Mouse (Mus musculus) stomach, postnatal 0 days (tissue): ENCODE results near the gene Gsn. TPM values are rescaled to one million over a fixed set of nuclear protein-coding genes. Genes with fewer than 3 reads are reported as not detected.

ENCODE experiments used
- ATAC-seq: fragments of 200-750 bp; cut with Nextera tagmentation; 2 replicates; pipeline ENCODE4 v1.8.0; 2017; ENCODE audit not compliant: low FRiP score, low TSS enrichment
- DNase-seq: peaks from one replicate; pipeline ENCODE4 v3.0.0-alpha.2; 2016; ENCODE audit warnings: low spot score
- H3K27ac ChIP-seq: fragments of 300-500 bp; sonication (generic); replicated peaks from 2 replicates; pipeline ENCODE4 v1.5.1; 2014; ENCODE audit warnings: mild to moderate bottlenecking, control low read depth
- H3K27me3 ChIP-seq: fragments of 300-500 bp; sonication (generic); 2 replicates; pipeline ENCODE4 v1.6.1; 2014; ENCODE audit warnings: low read length; ENCODE audit not compliant: control insufficient read depth, insufficient read depth
- H3K36me3 ChIP-seq: fragments of 300-500 bp; sonication (generic); 2 replicates; pipeline ENCODE4 v1.6.1; 2014; ENCODE audit warnings: low read length, mixed read lengths; ENCODE audit not compliant: control insufficient read depth, insufficient read depth
- H3K4me1 ChIP-seq: fragments of 300-500 bp; sonication (generic); replicated peaks from 2 replicates; pipeline ENCODE4 v1.6.1; 2014; ENCODE audit warnings: antibody characterized with exemption; ENCODE audit not compliant: control insufficient read depth, insufficient read depth
- H3K4me2 ChIP-seq: fragments of 300-500 bp; sonication (generic); replicated peaks from 2 replicates; pipeline ENCODE4 v1.6.1; 2014; ENCODE audit warnings: low read depth, mild to moderate bottlenecking, control low read depth, moderate library complexity
- H3K4me3 ChIP-seq: fragments of 300-500 bp; sonication (generic); 2 replicates; pipeline ENCODE4 v1.5.1; 2014; ENCODE audit warnings: low read depth, low read length, control low read depth
- H3K9ac ChIP-seq: fragments of 300-500 bp; sonication (generic); 2 replicates; pipeline ENCODE4 v1.6.1; 2014; ENCODE audit warnings: mild to moderate bottlenecking, low read length, control low read depth, mixed read lengths
- H3K9me3 ChIP-seq: fragments of 300-500 bp; sonication (generic); 2 replicates; pipeline ENCODE4 v1.6.1; 2016; ENCODE audit warnings: low read length; ENCODE audit not compliant: control insufficient read depth
- CTCF ChIP-seq: IDR thresholded peaks from 2 replicates; pipeline ENCODE4 v1.5.1; 2016; ENCODE audit warnings: antibody characterized with exemption, low read depth, mild to moderate bottlenecking, moderate library complexity
- EP300 ChIP-seq: optimal IDR thresholded peaks from 2 replicates; pipeline ENCODE3; 2016; ENCODE audit warnings: antibody characterized with exemption
- WGBS: fragments of 180-500 bp; shearing (Covaris S2); extraction: QIAGEN DNeasy Blood & Tissue Kit; methylation state at CpG from one replicate; pipeline ENCODE4 v1.1.7; 2014; 5-methylcytosine and 5-hydroxymethylcytosine counted together
- polyA plus RNA-seq: library from polyadenylated mRNA; unstranded; fragments of >200 nt; fragmentation: Nextera tagmentation; extraction: Ambion mirVana; gene quantifications from 2 replicates; pipeline ENCODE4 v1.2.1, GENCODE M21; 2015

The Gsn gene
- 398 and 433 TPM in 2 replicates for polyA plus RNA-seq

GRCm38 (mm10) chr2:35255885-35256833 lies at the start of gene Gsn:
Gene Gsn (plus strand): TSS chr2:35256380.
- peak within 1 kb of the TSS; percentile 69 for H3K4me3 ChIP-seq
- no peaks in the 10 kb centered on the region for H3K36me3 ChIP-seq
- no peaks in the 10 kb centered on the region for H3K27me3 ChIP-seq
- TF ChIP-seq CTCF (0 out of 2 replicates have a peak, but pooled peaks have one; percentile 6), EP300 (no peak)
- ATAC-seq (peak; percentile 97), DNase-seq (peak; percentile 94)
- peaks cover 9% of the 10 kb centered on the region; the same call in 1 of the 2 replicates for H3K4me1 ChIP-seq
- peak within 1 kb of the TSS; percentile 91 for H3K4me2 ChIP-seq
- 3% methylated on average over 52 of the region's 54 CpGs for WGBS
- peak within 1 kb of the TSS; percentile 80 for H3K9ac ChIP-seq
- no peaks in the 10 kb centered on the region for H3K9me3 ChIP-seq
- peak within 1 kb of the TSS; percentile 78 for H3K27ac ChIP-seq

GRCm38 (mm10) chr2:35206761-35207160 lies 49.4 kb upstream of the Gsn start:
- TF ChIP-seq CTCF (no peak), EP300 (no peak)
- Histone ChIP-seq H3K9me3 (no peaks in the 10 kb centered on the region), H3K4me1 (no peaks in the 10 kb centered on the region), H3K9ac (no peak overlapping the region), H3K36me3 (no peaks in the 10 kb centered on the region), H3K27me3 (no peaks in the 10 kb centered on the region), H3K4me3 (no peak overlapping the region), H3K4me2 (no peak overlapping the region), H3K27ac (no peak overlapping the region)
- ATAC-seq: no peak
- WGBS: 86% methylated on average over 3 of the region's 3 CpGs
- DNase-seq: no peak

GRCm38 (mm10) chr2:35208054-35208453 lies 48.1 kb upstream of the Gsn start:
- no peaks in the 10 kb centered on the region for H3K9me3 ChIP-seq
- H3K4me3 ChIP-seq: no peak overlapping the region
- ATAC-seq: no peak
- H3K27me3 ChIP-seq: no peaks in the 10 kb centered on the region
- WGBS: 66% methylated on average over 3 of the region's 3 CpGs
- no peaks in the 10 kb centered on the region for H3K4me1 ChIP-seq
- H3K27ac ChIP-seq: no peak overlapping the region
- no peak overlapping the region for H3K4me2 ChIP-seq
- H3K9ac ChIP-seq: no peak overlapping the region
- no peak for DNase-seq
- H3K36me3 ChIP-seq: no peaks in the 10 kb centered on the region
- TF ChIP-seq EP300: no peak
- TF ChIP-seq CTCF: no peak

- H3K9me3 ChIP-seq: no peaks in the 10 kb centered on the region
- H3K27me3 ChIP-seq: no peaks in the 10 kb centered on the region
- no peak overlapping the region for H3K27ac ChIP-seq
- DNase-seq (no peak), ATAC-seq (0 out of 2 replicates have a peak, but pooled peaks have one; percentile 25)
- H3K4me2 ChIP-seq: no peak overlapping the region
- no peaks in the 10 kb centered on the region for H3K36me3 ChIP-seq
- H3K4me3 ChIP-seq: no peak overlapping the region
- TF ChIP-seq CTCF (no peak), EP300 (no peak)
- no peaks in the 10 kb centered on the region for H3K4me1 ChIP-seq
- 51% methylated on average over 8 of the region's 8 CpGs for WGBS
- no peak overlapping the region for H3K9ac ChIP-seq
These were observed 47.1 kb upstream of the Gsn start for GRCm38 (mm10) chr2:35208931-35209665.

GRCm38 (mm10) chr2:35211681-35212080 lies 44.5 kb upstream of the Gsn start:
- H3K4me3 ChIP-seq: no peak overlapping the region
- H3K27ac ChIP-seq: peak overlapping the region; percentile 58; the same call in 1 of the 2 replicates
- DNase-seq: peak; percentile 58
- no peaks in the 10 kb centered on the region for H3K36me3 ChIP-seq
- H3K4me2 ChIP-seq: no peak overlapping the region
- 66% methylated on average over 3 of the region's 3 CpGs for WGBS
- no peaks in the 10 kb centered on the region for H3K4me1 ChIP-seq
- ATAC-seq: peak; percentile 84
- no peak for TF ChIP-seq CTCF
- no peak for TF ChIP-seq EP300
- H3K9me3 ChIP-seq: no peaks in the 10 kb centered on the region
- no peak overlapping the region for H3K9ac ChIP-seq
- no peaks in the 10 kb centered on the region for H3K27me3 ChIP-seq
